Mouse (Mus musculus) limb, embryonic 13.5 days (tissue): ENCODE measurements around the gene Lrrc34. TPM values are rescaled to one million over a fixed set of nuclear protein-coding genes. Genes with fewer than 3 reads are reported as not detected.
A peak's percentile ranks its signal among the peaks of the same experiment; 100 is the strongest.

ENCODE experiments used
- ATAC-seq: fragments of 200-750 bp; cut with Nextera tagmentation; 2 replicates; pipeline ENCODE4 v1.8.0; 2017; ENCODE audit warnings: low read depth, moderate number of reproducible peaks, moderate TSS enrichment; ENCODE audit not compliant: low FRiP score
- H3K27ac ChIP-seq: fragments of 300-500 bp; sonication (generic); 2 replicates; pipeline ENCODE4 v1.5.1; 2015; ENCODE audit warnings: inconsistent platforms, mild to moderate bottlenecking, moderate library complexity
- H3K27me3 ChIP-seq: fragments of 300-500 bp; sonication (generic); 2 replicates; pipeline ENCODE4 v1.6.1; 2015; ENCODE audit warnings: mild to moderate bottlenecking, inconsistent platforms
- H3K36me3 ChIP-seq: fragments of 300-500 bp; sonication (generic); 2 replicates; pipeline ENCODE4 v1.6.1; 2015; ENCODE audit warnings: inconsistent platforms, mild to moderate bottlenecking, moderate library complexity
- H3K4me1 ChIP-seq: fragments of 300-500 bp; sonication (generic); 2 replicates; pipeline ENCODE4 v1.6.1; 2015; ENCODE audit warnings: inconsistent platforms
- H3K4me2 ChIP-seq: fragments of 300-500 bp; sonication (generic); replicated peaks from 2 replicates; pipeline ENCODE4 v1.6.1; 2015; ENCODE audit warnings: inconsistent platforms, mild to moderate bottlenecking, moderate library complexity
- H3K4me3 ChIP-seq: fragments of 300-500 bp; sonication (generic); 2 replicates; pipeline ENCODE4 v1.5.1; 2015; ENCODE audit warnings: moderate library complexity, mild to moderate bottlenecking, inconsistent platforms
- H3K9ac ChIP-seq: fragments of 300-500 bp; sonication (generic); 2 replicates; pipeline ENCODE4 v1.6.1; 2015; ENCODE audit warnings: mild to moderate bottlenecking, inconsistent platforms
- H3K9me3 ChIP-seq: fragments of 300-500 bp; sonication (generic); 2 replicates; pipeline ENCODE4 v1.6.1; 2016; ENCODE audit warnings: inconsistent platforms
- WGBS: fragments of 180-500 bp; shearing (Covaris S2); methylation state at CpG from one replicate; pipeline ENCODE4 v1.1.7; 2015; 5-methylcytosine and 5-hydroxymethylcytosine counted together
- polyA plus RNA-seq: library from polyadenylated mRNA; unstranded; fragments of >200 nt; fragmentation: Nextera tagmentation; extraction: Ambion mirVana; gene quantifications from 2 replicates; pipeline ENCODE4 v1.2.1, GENCODE M21; 2015

The Lrrc34 gene
- polyA plus RNA-seq, 1 experiment from 2014 or later = 1.3 TPM

GRCm38 (mm10) chr3:30635629-30636028 is 12.0 kb downstream of the Lrrc34 start:
- Histone ChIP-seq H3K9ac (no peak overlapping the region), H3K4me1 (no peaks in the 10 kb centered on the region), H3K27me3 (no peaks in the 10 kb centered on the region), H3K4me3 (no peak overlapping the region), H3K27ac (no peak overlapping the region), H3K9me3 (no peaks in the 10 kb centered on the region), H3K4me2 (no peak overlapping the region), H3K36me3 (no peaks in the 10 kb centered on the region)
- WGBS = 86% methylated on average over 4 of the region's 4 CpGs
- ATAC-seq = no peak

GRCm38 (mm10) chr3:30633681-30634080 is 14.0 kb downstream of the Lrrc34 start:
- Histone ChIP-seq H3K4me3 (no peak overlapping the region), H3K9me3 (no peaks in the 10 kb centered on the region), H3K4me2 (no peak overlapping the region), H3K27ac (no peak overlapping the region), H3K4me1 (no peaks in the 10 kb centered on the region), H3K36me3 (no peaks in the 10 kb centered on the region), H3K27me3 (no peaks in the 10 kb centered on the region), H3K9ac (no peak overlapping the region)
- no peak for ATAC-seq
- WGBS = 59% methylated on average over 3 of the region's 3 CpGs

- no peak overlapping the region for H3K4me2 ChIP-seq
- no peak overlapping the region for H3K27ac ChIP-seq
- no peak for ATAC-seq
- WGBS = 80% methylated on average over 8 of the region's 8 CpGs
- H3K27me3 ChIP-seq = no peaks in the 10 kb centered on the region
- no peak overlapping the region for H3K9ac ChIP-seq
- H3K9me3 ChIP-seq = no peaks in the 10 kb centered on the region
- H3K4me3 ChIP-seq = no peak overlapping the region
- no peaks in the 10 kb centered on the region for H3K4me1 ChIP-seq
- H3K36me3 ChIP-seq = peaks cover 37% of the 10 kb centered on the region
Measured at GRCm38 (mm10) chr3:30620132-30620531, 27.5 kb downstream of the Lrrc34 start.

- H3K27ac ChIP-seq = no peak overlapping the region
- no peak for ATAC-seq
- H3K4me3 ChIP-seq = no peak overlapping the region
- H3K4me2 ChIP-seq = no peak overlapping the region
- WGBS = 88% methylated on average over 4 of the region's 4 CpGs
- no peak overlapping the region for H3K9ac ChIP-seq
- peaks cover 75% of the 10 kb centered on the region for H3K36me3 ChIP-seq
- H3K4me1 ChIP-seq = no peaks in the 10 kb centered on the region
- H3K9me3 ChIP-seq = no peaks in the 10 kb centered on the region
- no peaks in the 10 kb centered on the region for H3K27me3 ChIP-seq
Measured at GRCm38 (mm10) chr3:30610930-30611329, 36.7 kb downstream of the Lrrc34 start.

- Histone ChIP-seq H3K36me3 (peaks cover 70% of the 10 kb centered on the region), H3K9me3 (no peaks in the 10 kb centered on the region), H3K9ac (no peak overlapping the region), H3K27ac (no peak overlapping the region), H3K27me3 (no peaks in the 10 kb centered on the region), H3K4me2 (no peak overlapping the region), H3K4me3 (no peak overlapping the region), H3K4me1 (no peaks in the 10 kb centered on the region)
- 88% methylated on average over 3 of the region's 3 CpGs for WGBS
- ATAC-seq = no peak
Measured at GRCm38 (mm10) chr3:30608999-30609398, 38.7 kb downstream of the Lrrc34 start.

- peaks cover 3% of the 10 kb centered on the region for H3K27me3 ChIP-seq
- H3K9me3 ChIP-seq = no peaks in the 10 kb centered on the region
- peak overlapping the region; percentile 93 for H3K4me2 ChIP-seq
- peaks cover 19% of the 10 kb centered on the region for H3K4me1 ChIP-seq
- no peak for ATAC-seq
- 47% methylated on average over 10 of the region's 10 CpGs for WGBS
- no peak overlapping the region for H3K27ac ChIP-seq
- H3K36me3 ChIP-seq = peaks cover 32% of the 10 kb centered on the region
- H3K9ac ChIP-seq = peak overlapping the region; percentile 89
- peak overlapping the region; percentile 94 for H3K4me3 ChIP-seq
Measured at GRCm38 (mm10) chr3:30603256-30603655, 44.4 kb downstream of the Lrrc34 start.

GRCm38 (mm10) chr3:30602740-30603098 is 45.0 kb downstream of the Lrrc34 start:
- ATAC-seq = no peak; the same call in 1 of the 2 replicates
- 0% methylated on average over 27 of the region's 27 CpGs for WGBS

GRCm38 (mm10) chr3:30602065-30602739 is 45.5 kb downstream of the Lrrc34 start, which contains the start of gene Mynn:
Gene Mynn, plus strand, starts transcription at chr3:30602065.
- ATAC-seq = peak; percentile 96
- peak within 1 kb of the TSS; percentile 94 for H3K4me3 ChIP-seq
- H3K36me3 ChIP-seq = peaks cover 23% of the 10 kb centered on the region
- peak within 1 kb of the TSS; percentile 89 for H3K9ac ChIP-seq
- H3K9me3 ChIP-seq = no peaks in the 10 kb centered on the region
- 1% methylated on average over 40 of the region's 40 CpGs for WGBS
- H3K4me2 ChIP-seq = peak within 1 kb of the TSS; percentile 93
- H3K27ac ChIP-seq = peak within 1 kb of the TSS; percentile 95
- peaks cover 14% of the 10 kb centered on the region for H3K27me3 ChIP-seq
- H3K4me1 ChIP-seq = peaks cover 19% of the 10 kb centered on the region

More at GRCm38 (mm10) chr3:30602740-30603098, 45.0 kb downstream of the Lrrc34 start:
- H3K4me1 ChIP-seq = peaks cover 19% of the 10 kb centered on the region
- H3K36me3 ChIP-seq = peaks cover 28% of the 10 kb centered on the region
- no peaks in the 10 kb centered on the region for H3K9me3 ChIP-seq
- H3K9ac ChIP-seq = peak overlapping the region; percentile 89
- H3K4me2 ChIP-seq = peak overlapping the region; percentile 93
- peak overlapping the region; percentile 95 for H3K27ac ChIP-seq
- H3K27me3 ChIP-seq = peaks cover 9% of the 10 kb centered on the region
- peak overlapping the region; percentile 94 for H3K4me3 ChIP-seq

GRCm38 (mm10) chr3:30601610-30602064 is 46.0 kb downstream of the Lrrc34 start:
- no peak for ATAC-seq
- Histone ChIP-seq H3K4me1 (peaks cover 19% of the 10 kb centered on the region), H3K27me3 (peaks cover 14% of the 10 kb centered on the region), H3K9ac (peak overlapping the region; percentile 89; the same call in 1 of the 2 replicates), H3K36me3 (peaks cover 21% of the 10 kb centered on the region; the same call in 1 of the 2 replicates), H3K27ac (peak overlapping the region; percentile 95), H3K9me3 (no peaks in the 10 kb centered on the region), H3K4me3 (peak overlapping the region; percentile 94), H3K4me2 (peak overlapping the region; percentile 93)
- WGBS = under 1% methylated on average over 13 of the region's 13 CpGs

- Histone ChIP-seq H3K9me3 (no peaks in the 10 kb centered on the region), H3K27me3 (peaks cover 14% of the 10 kb centered on the region), H3K4me2 (peak overlapping the region; percentile 93), H3K4me1 (peaks cover 19% of the 10 kb centered on the region), H3K4me3 (peak overlapping the region; percentile 94), H3K9ac (0 out of 2 replicates have a peak overlapping the region, but pooled peaks have one; percentile 26), H3K36me3 (peaks cover 17% of the 10 kb centered on the region; the same call in 1 of the 2 replicates), H3K27ac (no peak overlapping the region)
- under 1% methylated on average over 17 of the region's 17 CpGs for WGBS
- peak; percentile 22; the same call in 1 of the 2 replicates for ATAC-seq
Measured at GRCm38 (mm10) chr3:30601175-30601574, 46.5 kb downstream of the Lrrc34 start.

GRCm38 (mm10) chr3:30600717-30601116 is 47.0 kb downstream of the Lrrc34 start:
- peak overlapping the region; percentile 32 for H3K9ac ChIP-seq
- under 1% methylated on average over 14 of the region's 14 CpGs for WGBS
- H3K36me3 ChIP-seq = peaks cover 13% of the 10 kb centered on the region; the same call in 1 of the 2 replicates

GRCm38 (mm10) chr3:30599711-30600545 is 47.7 kb downstream of the Lrrc34 start, which contains the start of gene Actrt3:
Gene Actrt3, minus strand, starts transcription at chr3:30599939.
- peaks cover 25% of the 10 kb centered on the region for H3K4me1 ChIP-seq
- 1% methylated on average over 32 of the region's 32 CpGs for WGBS
- H3K9me3 ChIP-seq = no peaks in the 10 kb centered on the region
- no peak for ATAC-seq
- H3K9ac ChIP-seq = peak within 1 kb of the TSS; percentile 69
- peak within 1 kb of the TSS; percentile 93 for H3K4me2 ChIP-seq
- peaks cover 14% of the 10 kb centered on the region for H3K27me3 ChIP-seq
- peaks cover 12% of the 10 kb centered on the region; the same call in 1 of the 2 replicates for H3K36me3 ChIP-seq
- peak within 1 kb of the TSS; percentile 39; the same call in 1 of the 2 replicates for H3K27ac ChIP-seq
- H3K4me3 ChIP-seq = peak within 1 kb of the TSS; percentile 94

More at GRCm38 (mm10) chr3:30600717-30601116, 47.0 kb downstream of the Lrrc34 start:
- Histone ChIP-seq H3K4me2 (peak overlapping the region; percentile 93), H3K4me1 (peaks cover 24% of the 10 kb centered on the region), H3K4me3 (peak overlapping the region; percentile 94), H3K27ac (peak overlapping the region; percentile 39; the same call in 1 of the 2 replicates), H3K9me3 (no peaks in the 10 kb centered on the region), H3K27me3 (peaks cover 14% of the 10 kb centered on the region)
- ATAC-seq = peak; percentile 9; the same call in 1 of the 2 replicates
